Mouse (Mus musculus): ENCODE measurements at regions not wholly inside any gene's neighbourhood (a gene's known extent, or its start where the extent isn't known, plus 50 kb on each side); places are given as distances from the start of the nearest gene placed in this dataset.

- DNase-seq: peak; percentile 29 to 38
- Histone ChIP-seq H3K79me2 (replicated peaks; ENCODE audit: control insufficient read depth, insufficient read depth, low read length) (no peaks in the 10 kb centered on the region), H3K27ac (no peak overlapping the region), H3K4me3 (no peak overlapping the region), H3K9ac (ENCODE audit: low read depth, low read length) (no peak overlapping the region), H3K4me1 (ENCODE audit: control insufficient read depth, insufficient read depth, low read length) (no peaks in the 10 kb centered on the region), H3K36me3 (ENCODE audit: control insufficient read depth, insufficient read depth, low read length) (no peaks in the 10 kb centered on the region), H3K27me3 (ENCODE audit: control insufficient read depth, insufficient read depth, low read length) (no peaks in the 10 kb centered on the region)
- no peak for TF ChIP-seq EP300 (IDR thresholded peaks at IDR 0.05; ENCODE audit: insufficient read depth, low read depth, low read length)
- TF ChIP-seq CTCF (IDR thresholded peaks at IDR 0.05): peak; percentile 75
- TF ChIP-seq POLR2A (IDR thresholded peaks at IDR 0.05; ENCODE audit: insufficient read depth, low read depth, low read length): no peak
- 39% methylated on average over 1 of the region's 1 CpGs for WGBS
- intact Hi-C loops (cut with DNase I): loop anchor here (1.0 to 5.0 kb wide), 2 partner anchors 181 to 810 kb away; no protein-coding TSS in a partner anchor
These were observed 302.6 kb upstream of the Hsf2 start for GRCm38 (mm10) chr10:57183560-57183959.

- Histone ChIP-seq H3K27me3 (ENCODE audit: control insufficient read depth, insufficient read depth, low read length) (no peaks in the 10 kb centered on the region), H3K4me3 (no peak overlapping the region), H3K79me2 (replicated peaks; ENCODE audit: control insufficient read depth, insufficient read depth, low read length) (no peaks in the 10 kb centered on the region), H3K36me3 (ENCODE audit: control insufficient read depth, insufficient read depth, low read length) (no peaks in the 10 kb centered on the region), H3K27ac (no peak overlapping the region), H3K4me1 (ENCODE audit: control insufficient read depth, insufficient read depth, low read length) (no peaks in the 10 kb centered on the region), H3K9ac (ENCODE audit: low read depth, low read length) (no peak overlapping the region)
- no peak for TF ChIP-seq CTCF (IDR thresholded peaks at IDR 0.05)
- no peak for TF ChIP-seq EP300 (IDR thresholded peaks at IDR 0.05; ENCODE audit: insufficient read depth, low read depth, low read length)
- TF ChIP-seq POLR2A (IDR thresholded peaks at IDR 0.05; ENCODE audit: insufficient read depth, low read depth, low read length): no peak
- DNase-seq: no peak
- intact Hi-C loops (cut with DNase I): loop anchor here (5.0 kb wide), 1 partner anchor 1158 kb away; no protein-coding TSS in a partner anchor
These were observed 275.5 kb upstream of the Hsf2 start for GRCm38 (mm10) chr10:57210701-57211100.

GRCm38 (mm10) chr10:57231117-57231516, 255.1 kb upstream of the Hsf2 start:
- no peaks in the 10 kb centered on the region for H3K27me3 ChIP-seq (ENCODE audit: control insufficient read depth, insufficient read depth, low read length)
- intact Hi-C loops (cut with DNase I): no loop called here
- H3K9ac ChIP-seq (ENCODE audit: low read depth, low read length): no peak overlapping the region
- no peak overlapping the region; the same call in 1 of the 2 replicates for H3K27ac ChIP-seq
- 51% methylated on average over 3 of the region's 3 CpGs for WGBS
- no peaks in the 10 kb centered on the region for H3K4me1 ChIP-seq (ENCODE audit: control insufficient read depth, insufficient read depth, low read length)
- no peak for TF ChIP-seq CTCF (IDR thresholded peaks at IDR 0.05)
- H3K36me3 ChIP-seq (ENCODE audit: control insufficient read depth, insufficient read depth, low read length): no peaks in the 10 kb centered on the region
- H3K79me2 ChIP-seq (replicated peaks; ENCODE audit: control insufficient read depth, insufficient read depth, low read length): no peaks in the 10 kb centered on the region
- H3K4me3 ChIP-seq: no peak overlapping the region
- DNase-seq: peak in 1 of 2 experiments; percentile 10

- intact Hi-C loops (cut with DNase I): no loop called here
- TF ChIP-seq CTCF (IDR thresholded peaks at IDR 0.05) (no peak), POLR2A (IDR thresholded peaks at IDR 0.05; ENCODE audit: insufficient read depth, low read depth, low read length) (no peak), EP300 (IDR thresholded peaks at IDR 0.05; ENCODE audit: insufficient read depth, low read depth, low read length) (no peak)
- no peaks in the 10 kb centered on the region for H3K79me2 ChIP-seq (replicated peaks; ENCODE audit: control insufficient read depth, insufficient read depth, low read length)
- 33% methylated on average over 1 of the region's 1 CpGs for WGBS
- no peak overlapping the region for H3K4me3 ChIP-seq
- no peak overlapping the region for H3K9ac ChIP-seq (ENCODE audit: low read depth, low read length)
- H3K36me3 ChIP-seq (ENCODE audit: control insufficient read depth, insufficient read depth, low read length): no peaks in the 10 kb centered on the region
- no peaks in the 10 kb centered on the region for H3K4me1 ChIP-seq (ENCODE audit: control insufficient read depth, insufficient read depth, low read length)
- DNase-seq: no peak
- H3K27me3 ChIP-seq (ENCODE audit: control insufficient read depth, insufficient read depth, low read length): no peaks in the 10 kb centered on the region
- H3K27ac ChIP-seq: no peak overlapping the region
These were observed 205.0 kb upstream of the Hsf2 start for GRCm38 (mm10) chr10:57281220-57281619.

- H3K27ac ChIP-seq: no peak overlapping the region
- 73% methylated on average over 5 of the region's 5 CpGs for WGBS
- no peak for DNase-seq
- H3K27me3 ChIP-seq (ENCODE audit: control insufficient read depth, insufficient read depth, low read length): no peaks in the 10 kb centered on the region
- no peaks in the 10 kb centered on the region for H3K36me3 ChIP-seq (ENCODE audit: control insufficient read depth, insufficient read depth, low read length)
- TF ChIP-seq POLR2A (IDR thresholded peaks at IDR 0.05; ENCODE audit: insufficient read depth, low read depth, low read length): no peak
- TF ChIP-seq CTCF (IDR thresholded peaks at IDR 0.05): no peak
- no peak for TF ChIP-seq EP300 (IDR thresholded peaks at IDR 0.05; ENCODE audit: insufficient read depth, low read depth, low read length)
- no peaks in the 10 kb centered on the region for H3K4me1 ChIP-seq (ENCODE audit: control insufficient read depth, insufficient read depth, low read length)
- H3K9ac ChIP-seq (ENCODE audit: low read depth, low read length): no peak overlapping the region
- H3K4me3 ChIP-seq: no peak overlapping the region
- intact Hi-C loops (cut with DNase I): no loop called here
- H3K79me2 ChIP-seq (replicated peaks; ENCODE audit: control insufficient read depth, insufficient read depth, low read length): no peaks in the 10 kb centered on the region
These were observed 203.3 kb upstream of the Hsf2 start for GRCm38 (mm10) chr10:57282896-57283295.

- WGBS: 88% methylated on average over 10 of the region's 10 CpGs
- no peaks in the 10 kb centered on the region for H3K36me3 ChIP-seq (ENCODE audit: control insufficient read depth, insufficient read depth, low read length)
- H3K27me3 ChIP-seq (ENCODE audit: control insufficient read depth, insufficient read depth, low read length): no peaks in the 10 kb centered on the region
- no peak overlapping the region for H3K27ac ChIP-seq
- no peak overlapping the region for H3K4me3 ChIP-seq
- DNase-seq: no peak
- no peak overlapping the region for H3K9ac ChIP-seq (ENCODE audit: low read depth, low read length)
- H3K79me2 ChIP-seq (replicated peaks; ENCODE audit: control insufficient read depth, insufficient read depth, low read length): no peaks in the 10 kb centered on the region
- intact Hi-C loops (cut with DNase I): no loop called here
- no peaks in the 10 kb centered on the region for H3K4me1 ChIP-seq (ENCODE audit: control insufficient read depth, insufficient read depth, low read length)
- TF ChIP-seq POLR2A (IDR thresholded peaks at IDR 0.05; ENCODE audit: insufficient read depth, low read depth, low read length) (no peak), EP300 (IDR thresholded peaks at IDR 0.05; ENCODE audit: insufficient read depth, low read depth, low read length) (no peak), CTCF (IDR thresholded peaks at IDR 0.05) (no peak)
These were observed 194.6 kb upstream of the Hsf2 start for GRCm38 (mm10) chr10:57291596-57291995.
